ENCODE assay signal across 9 mouse cellular contexts in the genomic region with DNA sequence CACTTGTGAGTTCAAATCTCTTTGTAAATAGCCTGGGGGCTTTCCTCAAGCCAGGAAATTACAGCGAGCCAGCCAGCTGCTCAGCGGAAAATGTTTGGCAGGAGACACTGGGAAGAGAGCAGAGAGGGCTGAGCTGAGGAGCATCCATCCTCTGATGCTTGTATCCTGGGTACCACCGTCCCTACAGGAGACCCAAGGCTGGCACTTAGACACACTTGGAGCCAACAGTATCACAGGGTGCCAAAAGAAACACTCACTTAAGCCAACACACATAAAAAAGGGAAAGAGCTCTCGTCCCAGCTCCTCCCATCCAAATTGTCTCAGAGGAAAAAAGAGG. TPM values are rescaled to one million over a fixed set of nuclear protein-coding genes. Genes with fewer than 3 reads are reported as not detected.
DNase-seq lines count a peak whose midpoint lies in the region; ATAC-seq and TF ChIP-seq lines count a peak whose summit lies in the region.
"Had no signal": no experiment of that assay in that cellular context is flagged by ENCODE, and none has a peak within 500 bp of the region (broad histone marks: within the 10 kb centered on the region; RNA-seq: fewer than 3 reads in every experiment).

No protein-coding gene starts in this region.

- H3K27ac ChIP-seq in heart, postnatal 0 days (ENCODE audit: low read depth) = no peak overlapping the region
- peak overlapping the region; percentile 62 for H3K27ac ChIP-seq in midbrain, embryonic 15.5 days

- no peaks in the 10 kb centered on the region for H3K36me3 ChIP-seq in heart, postnatal 0 days (replicated peaks; ENCODE audit: control insufficient read depth, insufficient read depth, low read length)
- H3K36me3 ChIP-seq in midbrain, embryonic 15.5 days (replicated peaks) = no peaks in the 10 kb centered on the region

- no peak for TF ChIP-seq EP300 in heart, postnatal 0 days (IDR thresholded peaks at IDR 0.05; ENCODE audit: low read depth)

- H3K9me3 ChIP-seq in heart, postnatal 0 days (replicated peaks; ENCODE audit: control insufficient read depth, low read length) = no peaks in the 10 kb centered on the region
- H3K9me3 ChIP-seq in midbrain, embryonic 15.5 days = no peaks in the 10 kb centered on the region

- 4% methylated on average over 4 of the region's 4 CpGs for WGBS in heart, postnatal 0 days
- under 1% methylated on average over 4 of the region's 4 CpGs for WGBS in midbrain, embryonic 15.5 days

- H3K4me1 ChIP-seq in heart, postnatal 0 days (ENCODE audit: control insufficient read depth, insufficient read depth) = no peaks in the 10 kb centered on the region
- H3K4me1 ChIP-seq in midbrain, embryonic 15.5 days = peaks cover 20% of the 10 kb centered on the region

- no peak overlapping the region for H3K4me3 ChIP-seq in heart, postnatal 0 days (ENCODE audit: low read depth, low read length)
- peak overlapping the region; percentile 47 for H3K4me3 ChIP-seq in midbrain, embryonic 15.5 days

- no peak for DNase-seq in heart, postnatal 0 days (ENCODE audit: low spot score)
- no peak for DNase-seq in heart, adult 9 months (ENCODE audit: low spot score in 2 of 2)
- peak; percentile 21 to 61 for DNase-seq in cerebellum, postnatal 4 days (ENCODE audit: low spot score in 2 of 2)
- DNase-seq in frontal cortex, postnatal 10 days (ENCODE audit: low spot score in 2 of 2) = peak; percentile 7 to 15
- no peak for DNase-seq in kidney, postnatal 4 days
- DNase-seq in adrenal gland, postnatal 25 days = no peak
- no peak for DNase-seq in B cell, adult 2 months
- DNase-seq: thymus, postnatal 25 days had no signal

- H3K9ac ChIP-seq in heart, postnatal 0 days (replicated peaks; ENCODE audit: low read depth, low read length) = no peak overlapping the region
- peak overlapping the region; percentile 43 for H3K9ac ChIP-seq in midbrain, embryonic 15.5 days

- no peak for ATAC-seq in heart, postnatal 0 days (ENCODE audit: insufficient read depth, low read depth)
- ATAC-seq in midbrain, embryonic 15.5 days (replicated peaks) = peak; percentile 34; the same call in 1 of the 2 replicates

- peak overlapping the region; percentile 3; the same call in 1 of the 2 replicates for H3K4me2 ChIP-seq in heart, postnatal 0 days (ENCODE audit: low read depth, low read length)
- H3K4me2 ChIP-seq in midbrain, embryonic 15.5 days = peak overlapping the region; percentile 81

- peaks cover 23% of the 10 kb centered on the region for H3K27me3 ChIP-seq in heart, postnatal 0 days (ENCODE audit: control insufficient read depth, insufficient read depth, low read length)
- no peaks in the 10 kb centered on the region for H3K27me3 ChIP-seq in midbrain, embryonic 15.5 days (replicated peaks)

- no peak for TF ChIP-seq CTCF in heart, postnatal 0 days (IDR thresholded peaks at IDR 0.05; ENCODE audit: low read depth)

RNA-seq across cellular contexts. Expression of a gene that starts 0.8 kb away (rescaled TPM):
- total RNA-seq in heart, postnatal 0 days (2014; rRNA removed; ENCODE audit: low replicate concordance) = not detected in 2 replicates
- polyA plus RNA-seq in heart, postnatal 0 days (2015; fragmentation: Nextera tagmentation; extraction: Ambion mirVana) = 0.03 TPM in 1 of 2 replicates, not detected in the other
- polyA plus RNA-seq in midbrain, embryonic 15.5 days (2015; fragmentation: Nextera tagmentation; extraction: Ambion mirVana) = 28.9 and 39.3 TPM in 2 replicates
- 0.33 TPM in 1 of 2 replicates, not detected in the other for total RNA-seq in adrenal gland, postnatal 25 days (2021)

Comparison
In these comparisons a context has a peak if more than half of its experiments do, and no peak if none do; other contexts are left out.
1. DNase-seq: peak in cerebellum, postnatal 4 days (2 of 2) and frontal cortex, postnatal 10 days (2 of 2); none in heart, postnatal 0 days (single experiment), heart, adult 9 months (0 of 2), kidney, postnatal 4 days (0 of 2), adrenal gland, postnatal 25 days (single experiment) and B cell, adult 2 months (0 of 2).